Mouse (Mus musculus) brain, embryonic 14.5 days (tissue): ENCODE results near the gene Galk2.

Experiments used
- CTCF ChIP-seq: fragments of 200-500 bp; IDR thresholded peaks from 2 replicates; pipeline ENCODE4 v1.5.1; 2012; ENCODE audit warnings: inconsistent platforms, mild to moderate bottlenecking, moderate library complexity, borderline replicate concordance; ENCODE audit not compliant: insufficient read depth, insufficient read length; ENCODE audit errors: extremely low read depth
- POLR2A ChIP-seq: fragments of 200-500 bp; IDR thresholded peaks from 2 replicates; pipeline ENCODE4 v1.6.1; 2012; ENCODE audit warnings: mild to moderate bottlenecking, inconsistent platforms, borderline replicate concordance; ENCODE audit not compliant: poor library complexity, insufficient read depth, insufficient read length, severe bottlenecking; ENCODE audit errors: extremely low read depth

- TF ChIP-seq CTCF = no peak
- TF ChIP-seq POLR2A = no peak
Measured at GRCm38 (mm10) chr2:126031186-126031900, 172.4 kb downstream of the Galk2 start.
